Mouse (Mus musculus) lung, postnatal 0 days (tissue): ENCODE data around the gene Rbm20.

Experiments used
- CTCF ChIP-seq: IDR thresholded peaks from 2 replicates; pipeline ENCODE4 v1.5.1; 2016; ENCODE audit warnings: antibody characterized with exemption, mild to moderate bottlenecking
- EP300 ChIP-seq: IDR thresholded peaks from 2 replicates; pipeline ENCODE4 v1.6.1; 2016; ENCODE audit warnings: antibody characterized with exemption, mild to moderate bottlenecking, control low read depth

- TF ChIP-seq CTCF = no peak
- no peak for TF ChIP-seq EP300
Measured at GRCm38 (mm10) chr19:53855781-53856180, 178.7 kb downstream of the Rbm20 start.
